Mouse (Mus musculus) ovary, postnatal 10 days (tissue): ENCODE measurements around the gene Msantd1.

ENCODE experiments used
- DNase-seq: peaks from one replicate; pipeline ENCODE4 v3.0.0; 2022; ENCODE audit warnings: low spot score

The Msantd1 gene

DNA sequence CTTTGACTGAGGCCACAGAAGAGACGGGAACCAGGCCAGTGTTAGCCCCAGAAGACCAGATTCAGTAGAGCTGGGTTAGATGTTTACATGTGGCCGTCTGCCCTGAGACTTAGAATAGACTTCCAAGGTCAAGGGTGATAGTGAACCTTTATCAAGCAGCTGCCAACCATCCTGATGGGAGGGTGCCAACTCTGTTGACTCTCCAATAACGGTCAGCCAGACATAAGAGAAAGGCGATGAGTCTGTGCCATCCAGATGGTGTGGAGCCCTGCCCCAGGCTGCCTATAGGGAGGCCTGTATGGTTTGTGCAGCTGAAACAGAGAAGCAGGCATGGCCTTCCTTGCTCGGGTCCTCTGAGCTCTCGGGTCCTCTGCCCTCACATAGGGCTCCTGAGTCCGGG, 16.7 kb downstream of the Msantd1 start:
- no peak for DNase-seq

GRCm38 (mm10) chr5:34927648-34928047, 19.8 kb downstream of the Msantd1 start:
- DNase-seq = no peak

GRCm38 (mm10) chr5:34930151-34930975, 22.6 kb downstream of the Msantd1 start:
- DNase-seq = no peak

- no peak for DNase-seq
Observed at GRCm38 (mm10) chr5:34931091-34931490, 23.3 kb downstream of the Msantd1 start.

DNA sequence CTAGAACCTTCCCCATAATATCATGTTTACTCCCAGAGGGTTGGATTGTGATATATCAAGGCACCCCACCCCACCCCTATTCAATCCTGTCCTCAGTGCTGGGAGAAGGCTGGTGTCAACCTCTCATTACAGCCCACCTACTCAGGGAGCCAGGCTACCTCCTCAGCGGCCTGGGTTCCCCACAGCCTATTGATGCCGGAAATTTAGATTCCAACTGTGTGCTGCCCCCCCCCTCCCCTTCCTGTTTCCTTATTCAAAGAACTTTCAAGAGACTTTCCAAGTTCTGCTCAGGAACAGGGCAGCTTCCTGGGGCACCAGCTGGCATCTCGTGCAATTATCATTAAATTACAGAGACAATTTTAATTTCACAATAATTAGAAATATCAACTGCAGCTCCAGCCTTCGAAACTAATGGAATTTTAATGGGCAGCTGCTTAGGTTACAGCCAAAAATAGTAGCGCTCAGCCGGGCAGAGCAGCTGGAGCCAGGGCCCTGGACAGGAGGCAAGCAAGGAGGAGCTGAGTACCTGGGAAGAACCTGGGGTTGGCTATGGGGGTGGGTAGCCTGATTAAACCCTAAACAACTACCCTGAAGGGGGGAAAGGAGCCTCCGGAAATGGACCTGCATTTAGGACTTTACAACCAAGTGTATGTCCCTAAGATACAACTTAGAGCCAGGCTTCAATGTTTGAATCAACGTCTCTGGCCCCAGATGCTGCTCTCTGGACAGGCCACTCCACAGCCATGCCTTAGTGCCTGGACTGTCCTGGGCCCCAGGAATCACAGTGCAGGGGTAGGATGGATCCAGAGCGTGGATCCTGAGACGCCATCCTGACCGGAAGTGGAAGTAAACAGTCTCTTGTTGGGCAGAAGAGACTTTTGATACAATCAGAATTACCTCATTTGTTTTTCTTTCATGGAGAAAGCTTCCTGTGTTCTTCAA, 24.0 kb downstream of the Msantd1 start:
- no peak for DNase-seq

- DNase-seq = no peak
Observed at GRCm38 (mm10) chr5:34932458-34932806, 24.6 kb downstream of the Msantd1 start.

- no peak for DNase-seq
Observed at GRCm38 (mm10) chr5:34933461-34933860, 25.6 kb downstream of the Msantd1 start.

- DNase-seq = no peak
Observed at GRCm38 (mm10) chr5:34941710-34942470, 34.1 kb downstream of the Msantd1 start.

DNA sequence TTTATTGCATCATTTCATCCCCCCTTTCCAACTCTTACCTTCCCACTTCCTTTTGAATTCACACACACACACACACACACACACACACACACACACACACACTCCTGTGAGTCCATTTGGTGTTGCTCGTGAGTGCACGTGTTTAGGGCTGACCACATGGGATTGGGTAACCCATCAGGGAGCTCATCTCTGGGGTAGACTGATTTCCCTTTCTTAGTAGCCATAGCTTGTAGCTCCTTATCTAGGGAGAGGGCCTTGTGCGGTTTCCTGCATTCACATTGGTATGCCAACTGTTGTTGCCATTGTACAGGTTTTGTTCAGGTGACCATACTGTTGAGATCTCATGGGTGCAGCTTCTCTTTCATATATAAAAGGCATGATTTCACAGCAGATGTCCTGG, 35.6 kb downstream of the Msantd1 start:
- no peak for DNase-seq

- peak; percentile 60 for DNase-seq
Observed at GRCm38 (mm10) chr5:34948861-34949760, 41.3 kb downstream of the Msantd1 start, which contains the start of gene Rgs12. Gene Rgs12 (plus strand): TSS chr5:34949445.

GRCm38 (mm10) chr5:34949769-34950211, 42.0 kb downstream of the Msantd1 start:
- DNase-seq = no peak

DNA sequence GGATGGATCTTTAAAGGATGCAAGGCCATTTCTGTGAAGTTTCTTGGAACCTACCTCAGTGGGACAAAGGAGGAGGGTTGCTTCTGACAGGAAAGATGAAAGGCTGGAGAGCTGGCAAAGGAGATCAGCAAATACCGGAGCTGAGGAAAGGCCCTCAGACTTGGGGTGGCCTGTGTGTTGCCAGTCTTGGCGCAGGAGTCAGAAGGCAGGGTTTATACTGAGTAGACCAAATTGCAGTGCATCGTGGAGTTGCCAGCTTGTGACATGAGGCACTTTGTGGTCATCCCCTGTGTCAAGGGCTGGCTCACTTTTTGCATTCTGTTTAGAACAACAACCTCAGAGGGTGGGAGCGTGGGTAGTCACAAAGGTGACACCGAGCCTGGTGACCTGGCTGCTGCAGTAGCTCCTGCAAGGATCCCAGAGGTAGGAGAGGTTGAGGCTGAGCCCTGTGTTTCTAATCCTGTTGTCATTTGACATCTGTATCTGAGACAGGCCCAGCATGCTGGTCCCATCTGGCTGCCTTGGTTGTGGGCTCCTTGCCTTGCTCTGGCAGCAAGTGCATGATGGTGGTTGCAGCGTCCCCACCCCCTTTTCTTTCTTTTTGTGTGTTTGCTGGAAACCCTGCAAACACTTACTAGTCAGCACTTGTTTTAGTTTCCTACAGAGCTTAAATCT, 42.8 kb downstream of the Msantd1 start:
- no peak for DNase-seq

DNA sequence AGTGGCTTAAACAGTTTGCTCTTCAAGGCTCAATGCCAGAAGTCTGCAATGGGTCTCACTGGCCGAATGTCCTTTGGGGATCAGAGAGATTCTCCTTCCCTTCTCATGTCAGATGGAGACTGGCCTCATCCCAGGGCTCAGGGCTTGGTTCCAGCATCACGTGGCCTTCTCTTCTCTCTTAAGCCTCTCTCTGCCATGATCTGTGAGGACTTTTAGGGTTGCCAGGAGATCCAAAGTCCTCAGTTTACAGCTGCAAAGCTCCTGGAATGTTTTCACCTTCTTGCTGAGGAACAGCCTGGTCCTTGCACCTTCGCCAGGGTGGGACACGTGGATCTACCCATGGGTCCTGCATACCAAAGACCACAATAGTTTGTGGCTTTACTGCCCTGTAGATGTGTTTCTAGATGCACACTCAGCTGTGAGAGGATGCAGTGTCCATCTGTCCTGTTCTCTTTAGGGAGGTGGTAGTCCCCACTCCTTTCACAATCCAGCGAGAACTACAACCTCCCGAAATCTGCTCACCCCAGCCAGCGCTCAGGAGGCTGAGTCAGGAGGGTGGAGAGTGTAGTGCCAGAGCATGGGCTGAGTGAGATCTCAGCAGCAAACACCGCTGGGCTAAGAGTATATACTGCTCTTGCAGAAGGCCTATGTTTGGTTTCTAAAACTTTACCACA, 43.5 kb downstream of the Msantd1 start:
- no peak for DNase-seq

GRCm38 (mm10) chr5:34954508-34954907, 46.7 kb downstream of the Msantd1 start:
- no peak for DNase-seq

- DNase-seq = no peak
Observed at GRCm38 (mm10) chr5:34955630-34956029, 47.8 kb downstream of the Msantd1 start.

DNA sequence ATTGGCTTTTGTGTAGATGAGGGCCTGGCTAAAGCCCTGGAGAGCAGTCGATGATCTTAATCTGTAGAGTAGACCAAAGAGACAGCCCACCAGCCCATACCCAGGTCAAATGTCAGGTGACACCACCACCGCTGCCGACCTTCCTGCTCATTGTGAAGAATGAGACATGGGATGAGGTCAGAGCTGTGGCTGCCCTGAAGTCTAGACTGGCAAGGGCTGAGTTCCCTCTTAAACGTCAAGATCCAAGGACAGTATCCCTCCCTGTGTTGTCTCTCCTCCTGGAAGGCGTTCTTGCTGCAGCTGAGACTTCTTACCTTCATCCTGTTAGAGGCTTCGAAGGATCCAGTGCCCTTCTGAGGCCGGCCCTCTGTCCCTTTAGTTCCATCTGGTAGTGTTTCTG, 48.3 kb downstream of the Msantd1 start:
- no peak for DNase-seq

DNA sequence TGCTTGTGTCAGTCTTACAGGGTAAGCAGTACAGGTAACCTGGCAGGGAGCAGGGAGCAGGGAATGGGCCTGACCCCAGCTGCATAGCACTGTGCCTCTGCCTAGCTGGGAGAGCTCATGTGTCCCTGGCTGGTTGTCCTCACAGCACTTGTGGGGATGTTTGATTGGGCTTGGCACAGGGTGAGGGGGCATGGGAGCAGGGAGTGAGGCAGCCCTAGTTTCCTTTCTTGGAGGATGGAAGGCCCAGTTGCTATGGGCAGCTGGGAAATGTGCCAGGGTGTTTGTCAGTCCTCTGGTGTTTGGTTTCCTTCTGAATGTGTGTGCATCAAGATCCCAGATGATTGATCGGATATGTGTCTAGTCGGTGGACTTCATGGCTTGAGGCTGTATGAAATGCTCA, 49.2 kb downstream of the Msantd1 start:
- no peak for DNase-seq

GRCm38 (mm10) chr5:34960021-34960420, 52.2 kb downstream of the Msantd1 start:
- no peak for DNase-seq

DNA sequence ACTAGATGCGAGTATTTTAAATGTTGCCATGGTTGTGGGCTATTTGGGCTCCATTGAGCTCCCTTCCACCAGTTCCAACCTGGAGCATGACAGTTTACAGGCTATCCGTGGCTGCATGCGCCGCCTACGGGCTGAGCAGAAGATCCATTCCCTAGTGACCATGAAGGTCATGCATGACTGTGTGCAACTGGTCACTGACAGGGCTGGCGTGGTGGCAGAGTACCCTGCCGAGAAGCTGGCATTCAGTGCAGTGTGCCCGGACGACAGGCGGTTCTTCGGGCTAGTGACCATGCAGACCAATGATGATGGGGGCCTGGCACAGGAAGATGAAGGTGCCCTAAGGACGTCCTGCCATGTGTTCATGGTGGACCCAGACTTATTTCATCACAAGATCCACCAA, 57.7 kb downstream of the Msantd1 start:
- no peak for DNase-seq

DNA sequence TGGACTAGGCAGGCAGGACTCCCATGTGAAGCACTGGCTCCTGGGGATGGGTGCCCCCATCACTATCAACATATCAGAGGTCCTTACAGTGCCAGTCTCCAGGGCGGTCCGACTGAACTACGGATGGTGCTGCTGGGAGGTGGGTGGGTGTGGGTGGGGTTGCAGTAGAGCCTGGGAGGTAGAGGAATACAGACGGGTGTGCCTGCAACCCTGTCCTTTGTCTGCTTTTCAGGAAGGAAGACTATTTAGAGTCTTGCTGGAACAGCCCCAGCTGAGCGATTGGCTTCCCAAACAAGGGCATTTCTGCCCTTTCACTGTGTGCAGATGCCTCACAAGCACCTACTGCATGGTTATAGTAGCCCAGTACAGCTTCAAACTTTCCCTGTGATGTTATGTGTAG, 60.6 kb downstream of the Msantd1 start:
- DNase-seq = no peak
